ENCODE assay signal across 12 mouse cellular contexts in the genomic region with DNA sequence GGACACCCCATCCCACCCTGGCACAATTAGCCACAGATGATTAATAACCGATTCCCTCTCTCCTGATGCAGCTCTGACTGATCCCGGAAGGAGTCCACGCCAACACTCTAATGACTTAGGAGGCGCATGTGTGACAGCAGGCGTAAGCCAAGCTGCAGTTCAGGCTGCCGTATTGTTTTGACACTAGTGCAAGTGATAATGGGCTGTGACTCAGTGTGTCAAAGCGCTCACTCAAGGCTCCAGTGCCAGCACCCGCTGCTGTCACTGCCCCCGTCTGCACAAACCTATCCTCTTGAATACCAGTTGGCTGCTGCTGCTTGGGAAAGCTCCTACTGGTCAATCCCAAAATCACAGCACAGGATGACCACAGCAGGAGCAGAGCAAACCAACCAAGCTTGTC. TPM values are rescaled to one million over a fixed set of nuclear protein-coding genes. Genes with fewer than 3 reads are reported as not detected.
DNase-seq lines count a peak whose midpoint lies in the region; ATAC-seq lines count a peak whose summit lies in the region.
"Had no signal": no experiment of that assay in that cellular context is flagged by ENCODE, and none has a peak within 500 bp of the region (broad histone marks: within the 10 kb centered on the region; RNA-seq: fewer than 3 reads in every experiment).

No protein-coding gene starts in this region.

- no peaks in the 10 kb centered on the region for H3K27me3 ChIP-seq in hindbrain, embryonic 16.5 days (replicated peaks; ENCODE audit: control insufficient read depth, insufficient read depth, low read length)
- H3K27me3 ChIP-seq: neural tube, embryonic 13.5 days had no signal

- H3K4me3 ChIP-seq in hindbrain, embryonic 16.5 days (ENCODE audit: low read length) = no peak overlapping the region
- H3K4me3 ChIP-seq: limb, embryonic 13.5 days; neural tube, embryonic 13.5 days had no signal

- H3K27ac ChIP-seq in hindbrain, embryonic 16.5 days (ENCODE audit: low read depth, low read length) = no peak overlapping the region
- H3K27ac ChIP-seq: kidney, postnatal 0 days; limb, embryonic 13.5 days; neural tube, embryonic 13.5 days had no signal

- peak; percentile 84 for ATAC-seq in hindbrain, embryonic 16.5 days

- no peak overlapping the region for H3K4me2 ChIP-seq in hindbrain, embryonic 16.5 days (ENCODE audit: low read length)
- H3K4me2 ChIP-seq: limb, embryonic 13.5 days; midbrain, embryonic 11.5 days; neural tube, embryonic 13.5 days had no signal

- H3K36me3 ChIP-seq in hindbrain, embryonic 16.5 days (ENCODE audit: control insufficient read depth, insufficient read depth, low read length) = no peaks in the 10 kb centered on the region
- H3K36me3 ChIP-seq: limb, embryonic 13.5 days; neural tube, embryonic 13.5 days had no signal

- no peaks in the 10 kb centered on the region for H3K4me1 ChIP-seq in hindbrain, embryonic 16.5 days (ENCODE audit: control insufficient read depth, insufficient read depth, low read depth, low read length)
- H3K4me1 ChIP-seq: neural tube, embryonic 13.5 days had no signal

- H3K9me3 ChIP-seq in hindbrain, embryonic 16.5 days (ENCODE audit: control insufficient read depth, low read length) = no peaks in the 10 kb centered on the region
- H3K9me3 ChIP-seq: limb, embryonic 13.5 days; neural tube, embryonic 13.5 days had no signal

- peak; percentile 45 to 63 for DNase-seq in frontal cortex, adult 2 months (ENCODE audit: extremely low spot score in 1 of 2, low spot score in 1 of 2)
- no peak for DNase-seq in frontal cortex, postnatal 25 days (ENCODE audit: low spot score in 2 of 2)
- DNase-seq in right cerebral cortex, postnatal 36 days (ENCODE audit: low spot score in 2 of 2) = peak; percentile 38 to 41
- DNase-seq in right cerebral cortex, postnatal 25 days = no peak
- DNase-seq in telencephalon, adult 2 months (ENCODE audit: low read depth, low spot score) = peak; percentile 45
- no peak for DNase-seq in liver
- no peak for DNase-seq in cerebellum, adult 9-10 months

- WGBS in hindbrain, embryonic 16.5 days = 56% methylated on average over 9 of the region's 9 CpGs

- H3K9ac ChIP-seq in hindbrain, embryonic 16.5 days (ENCODE audit: low read depth, low read length) = no peak overlapping the region
- H3K9ac ChIP-seq: limb, embryonic 13.5 days; neural tube, embryonic 13.5 days had no signal

RNA-seq across cellular contexts. Expression of a gene that starts 49.7 kb away (rescaled TPM):
- 14.6 and 16.3 TPM in 2 replicates for polyA plus RNA-seq in frontal cortex, adult 2 months (2012; rRNA removed)
- 1.1 and 2.0 TPM in 2 replicates for polyA plus RNA-seq in hindbrain, embryonic 16.5 days (2015; fragmentation: Nextera tagmentation; extraction: Ambion mirVana)

Comparison
In these comparisons a context has a peak if more than half of its experiments do, and no peak if none do; other contexts are left out.
1. DNase-seq: peak in frontal cortex, adult 2 months (2 of 2), right cerebral cortex, postnatal 36 days (2 of 2) and telencephalon, adult 2 months (single experiment); none in frontal cortex, postnatal 25 days (0 of 2), right cerebral cortex, postnatal 25 days (single experiment), liver (single experiment) and cerebellum, adult 9-10 months (single experiment).